Mouse (Mus musculus): Measurements from ENCODE around the gene Tmsb15a. TPM values are rescaled to one million over a fixed set of nuclear protein-coding genes. Genes with fewer than 3 reads are reported as not detected.
"Not testable (repeated sequence)": the region's sequence is repeated elsewhere in the genome, so short reads cannot be mapped to it uniquely, and the experiment has no call there.

Tmsb15a gene
- not detected in 2 replicates for total RNA-seq (2017)

DNA sequence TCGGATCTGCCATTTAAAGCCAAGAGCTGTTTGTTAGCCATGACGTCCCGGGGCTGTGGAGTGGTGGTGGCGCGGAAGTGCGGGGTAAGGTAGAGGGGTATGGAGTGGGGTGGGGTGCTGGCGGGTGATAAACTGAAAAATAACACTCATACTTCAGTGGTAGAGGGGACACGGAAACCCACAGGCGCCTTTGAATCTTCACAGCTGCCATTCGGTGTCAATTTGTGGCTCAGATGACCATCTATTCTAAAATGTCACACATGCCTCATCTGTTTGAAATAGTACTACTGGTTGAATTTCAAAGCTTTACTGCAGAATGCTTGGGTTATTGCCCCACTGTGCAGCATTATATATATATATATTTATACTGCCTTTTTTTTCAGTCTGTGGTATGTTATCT, at the start of gene Tmsb15a:
TSS of gene Tmsb15a (minus strand) at position 101 of the 400 bp plus-strand sequence.
- ATAC-seq (ENCODE audit: extremely low read depth, insufficient number of reproducible peaks, low FRiP score, poor library complexity, severe bottlenecking) = no peak

DNA sequence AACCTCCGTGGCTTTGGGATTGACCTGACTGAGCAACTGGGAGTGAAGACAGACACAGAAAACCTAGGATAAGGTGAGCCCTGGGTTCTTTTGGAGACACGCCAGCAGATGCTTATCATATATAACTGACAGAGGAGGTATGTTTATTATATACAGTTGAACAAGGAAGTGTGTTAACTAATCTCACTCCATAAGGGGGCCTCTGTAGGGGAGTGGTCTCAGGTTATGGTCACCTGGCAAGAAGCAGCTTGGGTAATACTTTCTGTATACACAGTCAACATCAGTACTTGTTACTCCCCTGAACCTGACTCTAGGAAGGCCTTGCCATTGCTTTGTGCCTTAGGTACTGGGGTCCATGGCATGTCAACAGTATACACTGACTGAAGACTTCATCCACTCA, 43.5 kb upstream of the Tmsb15a start:
- no peak for ATAC-seq (ENCODE audit: extremely low read depth, insufficient number of reproducible peaks, low FRiP score, poor library complexity, severe bottlenecking)

GRCm38 (mm10) chrX:135768043-135768548, 43.0 kb upstream of the Tmsb15a start:
- ATAC-seq (ENCODE audit: extremely low read depth, insufficient number of reproducible peaks, low FRiP score, poor library complexity, severe bottlenecking) = no peak

- no peak for ATAC-seq (ENCODE audit: extremely low read depth, insufficient number of reproducible peaks, low FRiP score, poor library complexity, severe bottlenecking)
These were observed 36.6 kb upstream of the Tmsb15a start for GRCm38 (mm10) chrX:135761707-135762106.

DNA sequence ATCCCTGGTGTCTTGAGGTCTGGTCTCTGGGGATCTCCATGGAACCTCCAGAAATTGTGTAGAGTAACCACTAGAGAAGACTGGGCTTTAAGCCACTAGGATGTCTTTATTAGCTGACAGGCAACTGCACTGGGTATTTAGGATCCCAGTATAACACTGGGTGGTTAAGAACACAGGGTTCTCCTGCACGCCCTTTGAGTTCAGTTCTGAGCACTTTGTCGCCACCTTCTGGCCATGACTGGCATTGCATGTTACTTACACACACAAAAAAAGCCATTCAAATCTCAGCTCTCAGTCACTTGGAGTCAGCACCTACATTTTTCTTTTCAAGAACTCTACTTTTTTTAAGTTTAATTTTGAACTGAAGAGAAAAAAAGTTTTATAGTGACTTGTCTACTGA, 27.8 kb upstream of the Tmsb15a start:
- ATAC-seq (ENCODE audit: extremely low read depth, insufficient number of reproducible peaks, low FRiP score, poor library complexity, severe bottlenecking) = peak; percentile 80

- not testable (repeated sequence) for ATAC-seq (ENCODE audit: extremely low read depth, insufficient number of reproducible peaks, low FRiP score, poor library complexity, severe bottlenecking)
These were observed 20.3 kb upstream of the Tmsb15a start for GRCm38 (mm10) chrX:135745376-135745775.

- ATAC-seq (ENCODE audit: extremely low read depth, insufficient number of reproducible peaks, low FRiP score, poor library complexity, severe bottlenecking) = no peak
These were observed 17.9 kb upstream of the Tmsb15a start for GRCm38 (mm10) chrX:135743056-135743355.

DNA sequence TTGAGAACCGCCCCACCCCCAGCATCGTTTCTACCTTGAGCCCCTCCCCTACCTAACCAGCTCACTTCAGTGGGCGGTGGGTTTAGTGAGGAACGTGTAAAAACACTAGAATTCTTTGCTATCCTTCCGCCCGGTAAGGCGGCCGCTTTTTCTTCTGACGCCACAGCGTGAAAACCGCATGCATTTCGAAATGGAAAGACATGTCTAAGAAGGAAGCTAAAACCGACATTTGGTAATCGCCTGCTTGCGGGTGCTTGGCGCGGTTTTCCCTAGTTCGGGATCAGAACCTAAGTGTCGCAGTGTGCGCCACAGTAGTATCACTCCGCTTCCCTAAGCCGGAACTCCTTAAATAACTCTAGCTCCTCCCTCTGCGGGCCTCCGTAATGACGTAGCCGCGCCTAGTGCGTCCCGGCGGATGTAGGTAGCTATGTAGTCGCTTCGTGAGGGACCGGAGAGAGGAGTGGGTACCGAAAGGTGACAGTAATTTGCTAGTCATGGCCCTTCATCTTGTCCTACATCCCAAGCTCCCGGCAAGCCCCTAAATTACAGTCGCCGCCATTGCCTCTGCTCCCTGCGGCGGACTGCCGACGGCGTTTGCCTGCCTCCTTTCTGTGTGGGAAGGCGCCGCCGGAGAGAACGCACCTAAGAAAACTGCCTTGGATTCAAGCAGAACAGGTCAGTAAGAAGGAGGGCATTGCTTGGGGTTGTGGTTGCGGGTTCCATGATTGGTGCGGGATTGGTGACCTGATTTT, 17.4 kb upstream of the Tmsb15a start, which contains the start of the genes Armcx5 and Gprasp1:
TSS of gene Armcx5 (plus strand) at position 430 of the 752 bp plus-strand sequence.
TSS of gene Gprasp1 (plus strand) at position 430 of the 752 bp plus-strand sequence.
- peak; percentile 99 for ATAC-seq (ENCODE audit: extremely low read depth, insufficient number of reproducible peaks, low FRiP score, poor library complexity, severe bottlenecking)

- ATAC-seq (ENCODE audit: extremely low read depth, insufficient number of reproducible peaks, low FRiP score, poor library complexity, severe bottlenecking) = peak; percentile 59
These were observed 13.9 kb upstream of the Tmsb15a start for GRCm38 (mm10) chrX:135738730-135739520.

DNA sequence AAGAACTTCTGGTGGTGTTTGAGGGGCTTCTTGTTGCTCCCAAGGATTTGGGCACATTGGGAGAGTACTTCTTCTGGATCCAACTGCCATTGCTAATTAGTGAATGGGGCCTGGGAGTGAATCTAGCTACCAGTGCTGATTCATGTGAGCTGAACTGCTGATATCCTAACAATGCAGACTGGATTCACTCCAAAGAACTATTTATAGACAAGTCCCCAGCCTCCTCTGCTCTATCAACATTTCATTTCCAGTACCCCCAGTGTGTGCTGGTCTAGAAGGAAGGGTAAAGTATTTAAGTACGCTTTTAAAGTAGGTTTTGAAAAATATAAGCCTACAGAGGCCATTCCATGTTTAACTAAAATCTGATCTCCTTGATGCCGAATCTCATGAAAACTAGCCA, 12.2 kb downstream of the Tmsb15a start:
- ATAC-seq (ENCODE audit: extremely low read depth, insufficient number of reproducible peaks, low FRiP score, poor library complexity, severe bottlenecking) = no peak

DNA sequence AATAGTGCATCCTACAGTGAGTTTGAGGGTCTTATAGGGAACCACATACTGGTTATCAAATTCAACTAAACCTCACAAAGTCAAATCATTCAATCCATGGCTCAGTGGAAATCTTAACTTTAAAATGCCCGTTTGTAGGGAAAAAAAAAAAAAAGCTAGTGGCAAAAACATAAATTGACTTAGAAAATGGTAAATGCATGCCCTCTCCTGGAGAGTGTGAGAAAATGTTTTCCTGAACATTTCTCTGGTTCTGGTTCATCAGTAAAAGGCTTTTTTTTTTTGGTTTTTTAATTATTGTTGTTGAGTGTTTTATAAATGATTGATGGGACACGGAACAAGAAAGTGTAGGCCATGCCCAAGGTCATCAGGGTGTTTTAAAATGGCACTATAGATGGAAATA, 20.7 kb downstream of the Tmsb15a start:
- ATAC-seq (ENCODE audit: extremely low read depth, insufficient number of reproducible peaks, low FRiP score, poor library complexity, severe bottlenecking) = no peak

GRCm38 (mm10) chrX:135703111-135703510, 21.9 kb downstream of the Tmsb15a start:
- ATAC-seq (ENCODE audit: extremely low read depth, insufficient number of reproducible peaks, low FRiP score, poor library complexity, severe bottlenecking) = no peak

DNA sequence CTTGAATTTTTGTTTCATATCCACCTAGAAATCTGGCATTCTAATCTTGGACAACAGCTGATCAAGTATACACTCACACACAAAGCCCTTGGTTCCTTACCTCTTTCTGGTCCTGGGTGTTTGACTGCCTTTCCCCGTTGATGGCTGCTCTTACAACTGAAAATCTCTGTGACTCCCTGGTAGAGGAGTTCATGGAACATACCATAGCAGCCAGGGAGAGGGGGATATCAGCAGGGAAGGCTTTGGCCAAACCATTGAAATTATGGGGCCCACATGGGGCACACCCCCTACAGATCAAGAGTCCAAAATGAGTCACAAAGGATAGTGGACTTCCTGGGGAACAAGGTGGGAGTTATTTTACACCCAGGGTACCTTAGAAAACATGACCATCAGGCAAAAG, 31.4 kb downstream of the Tmsb15a start, which contains the start of gene Tcp11x2:
TSS of gene Tcp11x2 (minus strand) at position 158 of the 400 bp plus-strand sequence.
- ATAC-seq (ENCODE audit: extremely low read depth, insufficient number of reproducible peaks, low FRiP score, poor library complexity, severe bottlenecking) = no peak

DNA sequence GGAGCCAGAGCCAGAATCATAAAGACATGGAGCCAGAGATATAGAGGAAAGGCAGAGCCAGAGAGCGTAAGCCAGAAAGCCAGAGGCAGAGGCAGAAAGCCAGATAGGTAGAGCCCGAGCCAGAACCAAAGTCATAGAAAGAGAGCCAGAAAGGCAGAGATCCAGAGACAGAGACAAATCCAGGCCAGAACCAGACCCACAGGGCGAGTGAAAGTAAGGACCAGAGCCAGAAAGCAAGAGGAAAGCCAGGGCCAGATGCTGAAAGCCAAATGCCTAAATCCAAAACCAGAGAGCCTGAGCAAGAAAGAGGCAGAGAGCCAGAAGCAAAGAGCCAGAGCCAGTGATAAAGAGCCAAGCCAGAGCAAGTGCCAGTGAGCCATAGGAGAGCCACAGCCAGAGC, 37.3 kb downstream of the Tmsb15a start:
- ATAC-seq (ENCODE audit: extremely low read depth, insufficient number of reproducible peaks, low FRiP score, poor library complexity, severe bottlenecking) = no peak

- no peak for ATAC-seq (ENCODE audit: extremely low read depth, insufficient number of reproducible peaks, low FRiP score, poor library complexity, severe bottlenecking)
These were observed 43.2 kb downstream of the Tmsb15a start for GRCm38 (mm10) chrX:135681858-135682257.

Other genes with a start within 250 kb of the Tmsb15a start
- not detected in 2 replicates for gene AV320801, start 230.7 kb downstream of the Tmsb15a start, total RNA-seq (2017)
- gene Nxf7, start 126.5 kb downstream of the Tmsb15a start, total RNA-seq (2017) = not detected in 2 replicates
- not detected in 2 replicates for gene Prame, start 97.6 kb downstream of the Tmsb15a start, total RNA-seq (2017)
- not detected in 2 replicates for gene Tcp11x2, start 31.5 kb downstream of the Tmsb15a start, total RNA-seq (2017)
- gene Armcx5, start 17.5 kb upstream of the Tmsb15a start, total RNA-seq (2017) = 28.2 and 29.0 TPM in 2 replicates
- 42.1 and 46.6 TPM in 2 replicates for gene Gprasp1, start 17.5 kb upstream of the Tmsb15a start, total RNA-seq (2017)
- 6.5 and 8.0 TPM in 2 replicates for gene Bhlhb9, start 72.3 kb upstream of the Tmsb15a start, total RNA-seq (2017)
- 2.2 and 3.1 TPM in 2 replicates for gene Gprasp2, start 113.8 kb upstream of the Tmsb15a start, total RNA-seq (2017)

All from neutrophil, adult 5-6 weeks (primary cell).